Mouse (Mus musculus) B cell, adult 2 months (primary cell): ENCODE measurements at regions not wholly inside any gene's neighbourhood (a gene's known extent, or its start where the extent isn't known, plus 50 kb on each side); places are given as distances from the start of the nearest gene placed in this dataset.

Experiments used
- DNase-seq, 2 experiments: peaks; one replicate each; pipeline ENCODE4 v3.0.0; 2022

- no peak for DNase-seq
Measured at GRCm38 (mm10) chr11:117538732-117539131, 54.6 kb downstream of the Gm11733 start.

- DNase-seq: no peak
Measured at GRCm38 (mm10) chr11:117540609-117541008, 56.4 kb downstream of the Gm11733 start.

GRCm38 (mm10) chr11:117541205-117541884 lies 57.2 kb downstream of the Gm11733 start:
- no peak for DNase-seq

- no peak for DNase-seq
Measured at GRCm38 (mm10) chr11:117543191-117543590, 59.0 kb downstream of the Gm11733 start.

- DNase-seq: no peak
Measured at GRCm38 (mm10) chr11:117544507-117544906, 60.3 kb downstream of the Gm11733 start.

GRCm38 (mm10) chr11:117544926-117545325 lies 60.8 kb downstream of the Gm11733 start:
- DNase-seq: no peak

GRCm38 (mm10) chr11:117551926-117552325 lies 67.8 kb downstream of the Gm11733 start:
- DNase-seq: no peak

GRCm38 (mm10) chr11:117552430-117552969 lies 68.3 kb downstream of the Gm11733 start:
- no peak for DNase-seq

- DNase-seq: no peak
Measured at GRCm38 (mm10) chr11:117554111-117554510, 69.9 kb downstream of the Gm11733 start.

- no peak for DNase-seq
Measured at GRCm38 (mm10) chr11:117557474-117558381, 73.6 kb downstream of the Gm11733 start.

- no peak for DNase-seq
Measured at GRCm38 (mm10) chr11:117559839-117560238, 75.7 kb downstream of the Gm11733 start.

- no peak for DNase-seq
Measured at GRCm38 (mm10) chr11:117567961-117568605, 83.9 kb downstream of the Gm11733 start.

GRCm38 (mm10) chr11:117568606-117568991 lies 84.4 kb downstream of the Gm11733 start:
- no peak for DNase-seq

GRCm38 (mm10) chr11:117569566-117570101 lies 84.5 kb upstream of the Tnrc6c start:
- peak in 1 of 2 experiments; percentile 6 for DNase-seq

GRCm38 (mm10) chr11:117571858-117572257 lies 82.2 kb upstream of the Tnrc6c start:
- no peak for DNase-seq

GRCm38 (mm10) chr11:117574721-117575120 lies 79.4 kb upstream of the Tnrc6c start:
- DNase-seq: no peak

- no peak for DNase-seq
Measured at GRCm38 (mm10) chr11:117579121-117579520, 75.0 kb upstream of the Tnrc6c start.

- no peak for DNase-seq
Measured at GRCm38 (mm10) chr11:117579720-117580119, 74.4 kb upstream of the Tnrc6c start.

- DNase-seq: no peak
Measured at GRCm38 (mm10) chr11:117583478-117583877, 70.6 kb upstream of the Tnrc6c start.

- no peak for DNase-seq
Measured at GRCm38 (mm10) chr11:117585556-117585955, 68.5 kb upstream of the Tnrc6c start.

- DNase-seq: no peak
Measured at GRCm38 (mm10) chr11:117586063-117586462, 68.0 kb upstream of the Tnrc6c start.

- no peak for DNase-seq
Measured at GRCm38 (mm10) chr11:117586857-117587425, 67.1 kb upstream of the Tnrc6c start.

- no peak for DNase-seq
Measured at GRCm38 (mm10) chr11:117589006-117589405, 65.1 kb upstream of the Tnrc6c start.
